Mouse (Mus musculus) lung, postnatal 0 days (tissue): ENCODE measurements around the gene Tm4sf5.
A peak's percentile ranks its signal among the peaks of the same experiment; 100 is the strongest.

Experiments
- CTCF ChIP-seq: IDR thresholded peaks from 2 replicates; pipeline ENCODE4 v1.5.1; 2016; ENCODE audit warnings: antibody characterized with exemption, mild to moderate bottlenecking
- EP300 ChIP-seq: IDR thresholded peaks from 2 replicates; pipeline ENCODE4 v1.6.1; 2016; ENCODE audit warnings: antibody characterized with exemption, mild to moderate bottlenecking, control low read depth

- TF ChIP-seq EP300, result no peak
- peak; percentile 87 for TF ChIP-seq CTCF
These were observed 1.3 kb downstream of the Tm4sf5 start for GRCm38 (mm10) chr11:70506385-70506784.
